7 mouse cellular contexts compared by ENCODE assay signal in the genomic region with DNA sequence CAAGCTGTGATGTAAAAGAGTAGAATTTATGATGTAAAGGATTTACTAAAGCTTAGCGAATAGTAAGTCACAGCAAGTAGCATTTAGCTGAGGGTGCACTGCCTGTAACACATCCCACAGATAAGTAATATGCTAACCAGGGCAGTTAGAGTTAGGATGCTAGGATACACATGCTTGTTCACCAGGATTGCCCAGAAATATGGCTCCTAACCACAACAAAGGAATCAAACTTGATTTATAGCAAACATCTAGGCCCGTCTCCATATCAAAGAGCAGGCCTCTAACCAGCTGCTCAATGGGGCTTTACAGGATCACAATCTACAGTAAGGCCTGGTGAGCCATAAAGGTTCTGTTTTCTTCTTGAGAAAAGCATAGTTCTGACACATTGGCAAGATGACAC. TPM values are rescaled to one million over a fixed set of nuclear protein-coding genes. Genes with fewer than 3 reads are reported as not detected.
DNase-seq lines count a peak whose midpoint lies in the region; ATAC-seq and TF ChIP-seq lines count a peak whose summit lies in the region.
"Not testable (repeated sequence)": the region's sequence is repeated elsewhere in the genome, so short reads cannot be mapped to it uniquely, and the experiment has no call there.

No protein-coding gene starts in this region.

- H3K27ac ChIP-seq in MEL (ENCODE audit: control insufficient read depth, low read depth, low read length); hindbrain, embryonic 15.5 days (replicated peaks); left cerebral cortex, adult 2 months; lung, embryonic 15.5 days: not testable (repeated sequence)
- H3K27ac ChIP-seq in embryonic facial prominence, embryonic 10.5 days (replicated peaks) = peak overlapping the region; percentile 51; the same call in 1 of the 2 replicates
- peak overlapping the region; percentile 84 for H3K27ac ChIP-seq in gastrocnemius, adult 2 months

- H3K27me3 ChIP-seq in MEL (ENCODE audit: control insufficient read depth in 1 of 2, insufficient read depth in 2 of 2, low read length in 2 of 2); embryonic facial prominence, embryonic 10.5 days (replicated peaks; ENCODE audit: low read depth, poor library complexity, severe bottlenecking); hindbrain, embryonic 15.5 days; lung, embryonic 15.5 days: not testable (repeated sequence)

- H3K4me1 ChIP-seq in MEL (ENCODE audit: control insufficient read depth in 1 of 2, insufficient read depth in 2 of 2, low read length in 2 of 2); embryonic facial prominence, embryonic 10.5 days; hindbrain, embryonic 15.5 days (replicated peaks); lung, embryonic 15.5 days: not testable (repeated sequence)

- not testable (repeated sequence) for ATAC-seq in hindbrain, embryonic 15.5 days (ENCODE audit: low FRiP score, low read depth); lung, embryonic 15.5 days (ENCODE audit: borderline replicate concordance, extremely low read depth, low FRiP score, low TSS enrichment)

- H3K4me2 ChIP-seq in hindbrain, embryonic 15.5 days = peak overlapping the region; percentile 68
- peak overlapping the region; percentile 52 for H3K4me2 ChIP-seq in lung, embryonic 15.5 days

- WGBS in embryonic facial prominence, embryonic 10.5 days = 29% methylated on average over 2 of the region's 2 CpGs
- WGBS in hindbrain, embryonic 15.5 days = 15% methylated on average over 2 of the region's 2 CpGs
- 9% methylated on average over 2 of the region's 2 CpGs for WGBS in lung, embryonic 15.5 days

- intact Hi-C loops in gastrocnemius, adult 2 months (cut with DNase I) = loop anchor here (5.0 kb wide), 1 partner anchor 57 kb away; no protein-coding TSS in a partner anchor
- intact Hi-C loops in left cerebral cortex, adult 2 months (cut with DNase I) = not testable (repeated sequence)

- H3K9me3 ChIP-seq in MEL (replicated peaks; ENCODE audit: insufficient read depth, low read length); embryonic facial prominence, embryonic 10.5 days; hindbrain, embryonic 15.5 days; lung, embryonic 15.5 days: not testable (repeated sequence)

- TF ChIP-seq CTCF in MEL (IDR thresholded peaks at IDR 0.05 in 2 of 3, conservative IDR thresholded peaks at IDR 0.05 in 1 of 3; ENCODE audit: control insufficient read depth in 1 of 3, insufficient read depth in 1 of 3, low read depth in 2 of 3, low read length in 3 of 3, poor library complexity in 1 of 3, severe bottlenecking in 1 of 3); gastrocnemius, adult 2 months (IDR thresholded peaks at IDR 0.05); left cerebral cortex, adult 2 months (IDR thresholded peaks at IDR 0.05): not testable (repeated sequence)

- peaks cover 14% of the 10 kb centered on the region; the same call in 1 of the 2 replicates for H3K79me2 ChIP-seq in MEL (ENCODE audit: control insufficient read depth, insufficient read depth, low read length, poor library complexity)

- H3K36me3 ChIP-seq in MEL (ENCODE audit: control insufficient read depth in 1 of 2, insufficient read depth in 2 of 2, low read length in 2 of 2); hindbrain, embryonic 15.5 days; lung, embryonic 15.5 days: not testable (repeated sequence)
- H3K36me3 ChIP-seq in embryonic facial prominence, embryonic 10.5 days (replicated peaks) = peaks cover 18% of the 10 kb centered on the region

- TF ChIP-seq RAD21 in MEL (IDR thresholded peaks at IDR 0.05; ENCODE audit: low read depth, low read length) = not testable (repeated sequence)

- TF ChIP-seq POLR2A in MEL (IDR thresholded peaks at IDR 0.05; ENCODE audit: control insufficient read depth in 1 of 2, insufficient read depth in 1 of 2, low read depth in 1 of 2, low read length in 2 of 2, poor library complexity in 1 of 2) = not testable (repeated sequence)

- TF ChIP-seq EP300 in MEL (IDR thresholded peaks at IDR 0.05; ENCODE audit: low read depth in 1 of 2, low read length in 2 of 2) = not testable (repeated sequence)

- H3K9ac ChIP-seq in MEL (ENCODE audit: control insufficient read depth, low read depth, low read length, poor library complexity, severe bottlenecking) = peak overlapping the region; percentile 71
- peak overlapping the region; percentile 53 for H3K9ac ChIP-seq in hindbrain, embryonic 15.5 days
- H3K9ac ChIP-seq in lung, embryonic 15.5 days = peak overlapping the region; percentile 16; the same call in 1 of the 2 replicates

- peak; percentile 47 for DNase-seq in MEL (ENCODE audit: low read depth, low spot score)
- not testable (repeated sequence) for DNase-seq in embryonic facial prominence, embryonic 10.5 days (ENCODE audit: low spot score); gastrocnemius, adult 2 months; left cerebral cortex, adult 2 months (ENCODE audit: extremely low spot score in 1 of 2, low spot score in 2 of 2)
- peak; percentile 30 for DNase-seq in naive thymus-derived CD4-positive, alpha-beta T cell, adult 2 months (ENCODE audit: low read depth)

- H3K4me3 ChIP-seq in MEL (ENCODE audit: control insufficient read depth in 1 of 2, insufficient read depth in 1 of 2, low read depth in 2 of 2, low read length in 2 of 2) = peak overlapping the region; percentile 75 to 89
- peak overlapping the region; percentile 65 for H3K4me3 ChIP-seq in embryonic facial prominence, embryonic 10.5 days
- peak overlapping the region; percentile 72 for H3K4me3 ChIP-seq in gastrocnemius, adult 2 months
- H3K4me3 ChIP-seq in hindbrain, embryonic 15.5 days = peak overlapping the region; percentile 61
- peak overlapping the region; percentile 64 for H3K4me3 ChIP-seq in left cerebral cortex, adult 2 months
- H3K4me3 ChIP-seq in lung, embryonic 15.5 days = peak overlapping the region; percentile 61

RNA-seq across cellular contexts. Expression of a gene that starts 0.9 kb away (rescaled TPM):
- total RNA-seq in MEL (2012; rRNA removed) = 26.3 and 41.8 TPM in 2 replicates
- polyA plus RNA-seq in MEL (2012; ENCODE audit: insufficient read depth in 1 of 2, insufficient read length in 2 of 2, low read depth in 1 of 2, low replicate concordance in 2 of 2, missing spikeins in 1 of 2) = 100 to 1,000 TPM in 1 of 2 experiments, 1 to 10 TPM in 1; 5.4 to 237 TPM
- polyA plus RNA-seq in embryonic facial prominence, embryonic 10.5 days (2016; fragmentation: Nextera tagmentation; extraction: Ambion mirVana) = 0.53 and 0.57 TPM in 2 replicates
- total RNA-seq in gastrocnemius, adult 2 months (2021) = 1 to 10 TPM; 3.1 to 9.1 TPM
- polyA plus RNA-seq in hindbrain, embryonic 15.5 days (2015; fragmentation: Nextera tagmentation; extraction: Ambion mirVana) = 0.33 and 0.39 TPM in 2 replicates
- total RNA-seq in left cerebral cortex, adult 2 months (2021) = 10 to 100 TPM; 38.3 to 40.0 TPM
- polyA plus RNA-seq in lung, embryonic 15.5 days (2015; fragmentation: Nextera tagmentation; extraction: Ambion mirVana) = 0.59 and 0.62 TPM in 2 replicates

Comparison
In these comparisons a context has a peak if more than half of its experiments do, and no peak if none do; other contexts are left out.
1. H3K9ac ChIP-seq: peak in every context shown above with its lines; median percentile 71 in MEL; 53 in hindbrain, embryonic 15.5 days; 16 in lung, embryonic 15.5 days.